Mouse (Mus musculus): ENCODE measurements around the gene Scd3.

- TF ChIP-seq CTCF (IDR thresholded peaks at IDR 0.05; ENCODE audit: insufficient read depth, low read depth, low read length) (no peak), POLR2A (IDR thresholded peaks at IDR 0.05; ENCODE audit: insufficient read depth, low read depth, low read length) (no peak)
These were observed 62.9 kb downstream of the Scd3 start for GRCm38 (mm10) chr19:44265911-44266337.

Data from olfactory bulb, adult 2 months (tissue).